Mouse (Mus musculus) forebrain, embryonic 11.5 days (tissue): Measurements from ENCODE around the gene Ppp2r3a. TPM values are rescaled to one million over a fixed set of nuclear protein-coding genes. Genes with fewer than 3 reads are reported as not detected.

ENCODE experiments used
- ATAC-seq: fragments of 200-750 bp; cut with Nextera tagmentation; replicated peaks from 2 replicates; pipeline ENCODE4 v1.8.0; 2017; ENCODE audit warnings: moderate TSS enrichment; ENCODE audit not compliant: low FRiP score
- DNase-seq: peaks from one replicate; pipeline ENCODE4 v3.0.0-alpha.2; 2017; ENCODE audit warnings: low spot score
- H3K27ac ChIP-seq: fragments of 300-500 bp; sonication (generic); 2 replicates; pipeline ENCODE4 v1.5.1; 2014; ENCODE audit warnings: low read depth, low read length
- H3K27me3 ChIP-seq: fragments of 300-500 bp; sonication (generic); 2 replicates; pipeline ENCODE4 v1.6.1; 2014; ENCODE audit warnings: mild to moderate bottlenecking, low read length, mixed read lengths; ENCODE audit not compliant: control insufficient read depth, insufficient read depth
- H3K36me3 ChIP-seq: fragments of 300-500 bp; sonication (generic); 2 replicates; pipeline ENCODE4 v1.6.1; 2014; ENCODE audit warnings: mild to moderate bottlenecking, low read length, moderate library complexity, mixed read lengths; ENCODE audit not compliant: control insufficient read depth, insufficient read depth
- H3K4me1 ChIP-seq: fragments of 300-500 bp; sonication (generic); replicated peaks from 2 replicates; pipeline ENCODE4 v1.6.1; 2014; ENCODE audit warnings: low read length, mixed read lengths; ENCODE audit not compliant: control insufficient read depth, insufficient read depth
- H3K4me2 ChIP-seq: fragments of 300-500 bp; sonication (generic); 2 replicates; pipeline ENCODE4 v1.6.1; 2014; ENCODE audit warnings: low read depth, mild to moderate bottlenecking, low read length, moderate library complexity, mixed read lengths; ENCODE audit not compliant: severe bottlenecking
- H3K4me3 ChIP-seq: fragments of 300-500 bp; sonication (generic); 2 replicates; pipeline ENCODE4 v1.5.1; 2014; ENCODE audit warnings: low read depth, low read length
- H3K9ac ChIP-seq: fragments of 300-500 bp; sonication (generic); 2 replicates; pipeline ENCODE4 v1.6.1; 2014; ENCODE audit warnings: low read length
- H3K9me3 ChIP-seq: fragments of 300-500 bp; sonication (generic); 2 replicates; pipeline ENCODE4 v1.6.1; 2016; ENCODE audit warnings: low read length, mixed read lengths; ENCODE audit not compliant: control insufficient read depth
- WGBS: fragments of 180-500 bp; shearing (Covaris S2); extraction: QIAGEN DNeasy Blood & Tissue Kit; methylation state at CpG from one replicate; pipeline ENCODE4 v1.1.7; 2014; 5-methylcytosine and 5-hydroxymethylcytosine counted together
- polyA plus RNA-seq: library from polyadenylated mRNA; unstranded; fragments of >200 nt; fragmentation: Nextera tagmentation; extraction: Ambion mirVana; gene quantifications from 2 replicates; pipeline ENCODE4 v1.2.1, GENCODE M21; 2014

Gene Ppp2r3a
- polyA plus RNA-seq, 1 experiment from 2014 or later: 15.5 TPM

- Histone ChIP-seq H3K9me3 (no peaks in the 10 kb centered on the region), H3K4me2 (no peak overlapping the region), H3K4me1 (no peaks in the 10 kb centered on the region), H3K4me3 (no peak overlapping the region), H3K36me3 (no peaks in the 10 kb centered on the region), H3K27me3 (no peaks in the 10 kb centered on the region), H3K27ac (no peak overlapping the region), H3K9ac (no peak overlapping the region)
- ATAC-seq (no peak), DNase-seq (no peak)
- WGBS: 80% methylated on average over 5 of the region's 5 CpGs
Observed at GRCm38 (mm10) chr9:101160092-101160491, 91.5 kb downstream of the Ppp2r3a start.

GRCm38 (mm10) chr9:101159431-101159830, 92.2 kb downstream of the Ppp2r3a start:
- Histone ChIP-seq H3K9ac (no peak overlapping the region), H3K36me3 (no peaks in the 10 kb centered on the region), H3K9me3 (no peaks in the 10 kb centered on the region), H3K27ac (no peak overlapping the region), H3K4me3 (no peak overlapping the region), H3K27me3 (no peaks in the 10 kb centered on the region), H3K4me2 (no peak overlapping the region), H3K4me1 (no peaks in the 10 kb centered on the region)
- WGBS: 89% methylated on average over 1 of the region's 1 CpGs
- ATAC-seq (no peak), DNase-seq (no peak)

GRCm38 (mm10) chr9:101152872-101153271, 98.7 kb downstream of the Ppp2r3a start:
- no peak for ATAC-seq
- no peaks in the 10 kb centered on the region for H3K27me3 ChIP-seq
- H3K36me3 ChIP-seq: no peaks in the 10 kb centered on the region
- H3K4me2 ChIP-seq: no peak overlapping the region
- H3K4me1 ChIP-seq: no peaks in the 10 kb centered on the region
- DNase-seq: no peak
- H3K9me3 ChIP-seq: no peaks in the 10 kb centered on the region
- 82% methylated on average over 5 of the region's 5 CpGs for WGBS
- no peak overlapping the region for H3K4me3 ChIP-seq
- no peak overlapping the region for H3K9ac ChIP-seq
- no peak overlapping the region for H3K27ac ChIP-seq

GRCm38 (mm10) chr9:101143635-101144034, 108.0 kb downstream of the Ppp2r3a start:
- no peak overlapping the region for H3K4me3 ChIP-seq
- no peak overlapping the region for H3K9ac ChIP-seq
- H3K27ac ChIP-seq: no peak overlapping the region
- DNase-seq (no peak), ATAC-seq (no peak)
- H3K4me2 ChIP-seq: no peak overlapping the region
- H3K4me1 ChIP-seq: no peaks in the 10 kb centered on the region
- 93% methylated on average over 4 of the region's 4 CpGs for WGBS
- H3K27me3 ChIP-seq: no peaks in the 10 kb centered on the region
- no peaks in the 10 kb centered on the region for H3K9me3 ChIP-seq
- H3K36me3 ChIP-seq: no peaks in the 10 kb centered on the region

GRCm38 (mm10) chr9:101114182-101114884, 137.3 kb downstream of the Ppp2r3a start:
- DNase-seq (no peak), ATAC-seq (no peak)
- Histone ChIP-seq H3K27ac (no peak overlapping the region), H3K4me1 (no peaks in the 10 kb centered on the region), H3K36me3 (no peaks in the 10 kb centered on the region), H3K27me3 (no peaks in the 10 kb centered on the region), H3K9me3 (no peaks in the 10 kb centered on the region), H3K4me2 (no peak overlapping the region), H3K9ac (no peak overlapping the region), H3K4me3 (no peak overlapping the region)
- 91% methylated on average over 8 of the region's 8 CpGs for WGBS

- WGBS: 89% methylated on average over 4 of the region's 4 CpGs
- Histone ChIP-seq H3K4me1 (no peaks in the 10 kb centered on the region), H3K9ac (no peak overlapping the region), H3K9me3 (no peaks in the 10 kb centered on the region), H3K4me3 (no peak overlapping the region), H3K27ac (no peak overlapping the region), H3K27me3 (no peaks in the 10 kb centered on the region), H3K4me2 (no peak overlapping the region), H3K36me3 (no peaks in the 10 kb centered on the region)
- no peak for ATAC-seq
- DNase-seq: no peak
Observed at GRCm38 (mm10) chr9:101113317-101113716, 138.3 kb downstream of the Ppp2r3a start.

DNA sequence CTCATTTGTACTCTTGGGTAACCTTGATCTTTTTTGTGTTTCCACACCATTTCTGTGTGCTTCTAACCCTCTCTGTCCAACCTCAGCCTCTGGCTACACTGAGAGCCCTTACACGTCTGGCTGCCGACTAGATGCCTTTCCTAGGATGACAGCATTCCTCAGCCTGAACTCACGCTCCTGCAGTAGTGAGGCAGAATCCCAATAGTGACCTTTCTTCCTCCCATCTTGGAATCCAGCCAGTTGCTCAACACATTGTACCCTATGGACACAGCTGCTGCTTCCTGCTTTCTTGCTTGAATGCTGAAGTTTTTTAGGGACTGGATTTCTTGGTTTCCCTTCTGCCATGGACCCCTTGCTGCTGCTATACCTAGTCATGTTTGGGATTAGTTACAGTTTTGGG, 141.6 kb downstream of the Ppp2r3a start:
- Histone ChIP-seq H3K27me3 (no peaks in the 10 kb centered on the region), H3K4me1 (no peaks in the 10 kb centered on the region), H3K36me3 (peaks cover under 1% of the 10 kb centered on the region; the same call in 1 of the 2 replicates), H3K27ac (no peak overlapping the region), H3K4me2 (no peak overlapping the region), H3K9ac (no peak overlapping the region), H3K4me3 (no peak overlapping the region), H3K9me3 (no peaks in the 10 kb centered on the region)
- DNase-seq (no peak), ATAC-seq (no peak)
- WGBS: 84% methylated on average over 3 of the region's 3 CpGs

GRCm38 (mm10) chr9:101107386-101107785, 144.2 kb downstream of the Ppp2r3a start:
- ATAC-seq (no peak), DNase-seq (no peak)
- no peaks in the 10 kb centered on the region for H3K4me1 ChIP-seq
- no peaks in the 10 kb centered on the region for H3K9me3 ChIP-seq
- no peak overlapping the region for H3K4me2 ChIP-seq
- H3K9ac ChIP-seq: no peak overlapping the region
- H3K4me3 ChIP-seq: no peak overlapping the region
- no peaks in the 10 kb centered on the region for H3K27me3 ChIP-seq
- no peak overlapping the region for H3K27ac ChIP-seq
- 89% methylated on average over 3 of the region's 3 CpGs for WGBS
- H3K36me3 ChIP-seq: peaks cover 2% of the 10 kb centered on the region; the same call in 1 of the 2 replicates

- no peak for ATAC-seq
- no peak overlapping the region for H3K9ac ChIP-seq
- no peaks in the 10 kb centered on the region for H3K4me1 ChIP-seq
- H3K27ac ChIP-seq: no peak overlapping the region
- no peak for DNase-seq
- H3K4me2 ChIP-seq: no peak overlapping the region
- H3K36me3 ChIP-seq: peaks cover 2% of the 10 kb centered on the region; the same call in 1 of the 2 replicates
- H3K27me3 ChIP-seq: no peaks in the 10 kb centered on the region
- 94% methylated on average over 6 of the region's 6 CpGs for WGBS
- H3K9me3 ChIP-seq: no peaks in the 10 kb centered on the region
- no peak overlapping the region for H3K4me3 ChIP-seq
Observed at GRCm38 (mm10) chr9:101105735-101106134, 145.9 kb downstream of the Ppp2r3a start.
